Mouse (Mus musculus): ENCODE results near the gene Kcnq1.
A peak's percentile ranks its signal among the peaks of the same experiment; 100 is the strongest.

Kcnq1 gene

GRCm38 (mm10) chr7:143139932-143140331 is 33.8 kb downstream of the Kcnq1 start:
- no peak for DNase-seq

DNA sequence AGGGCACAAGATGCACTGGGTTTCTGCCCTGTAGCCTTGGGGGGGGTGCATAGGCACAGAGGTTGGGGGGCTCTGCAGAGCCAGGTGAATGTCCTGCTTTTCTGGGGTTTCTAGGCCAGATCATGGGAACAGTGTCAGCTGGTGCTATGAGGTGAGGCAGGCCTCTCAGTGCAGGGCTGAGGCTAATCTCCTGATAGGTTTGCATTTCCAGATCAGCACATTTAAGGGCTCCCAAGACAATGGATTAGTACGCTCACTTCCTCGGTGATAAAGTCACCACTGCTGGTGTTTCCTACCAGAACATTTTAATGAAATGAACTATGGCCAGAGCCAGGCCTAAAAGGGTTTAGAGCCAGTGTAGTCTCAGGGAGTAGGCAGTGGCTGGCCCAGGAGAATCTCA is 36.5 kb downstream of the Kcnq1 start:
- no peak for DNase-seq

DNA sequence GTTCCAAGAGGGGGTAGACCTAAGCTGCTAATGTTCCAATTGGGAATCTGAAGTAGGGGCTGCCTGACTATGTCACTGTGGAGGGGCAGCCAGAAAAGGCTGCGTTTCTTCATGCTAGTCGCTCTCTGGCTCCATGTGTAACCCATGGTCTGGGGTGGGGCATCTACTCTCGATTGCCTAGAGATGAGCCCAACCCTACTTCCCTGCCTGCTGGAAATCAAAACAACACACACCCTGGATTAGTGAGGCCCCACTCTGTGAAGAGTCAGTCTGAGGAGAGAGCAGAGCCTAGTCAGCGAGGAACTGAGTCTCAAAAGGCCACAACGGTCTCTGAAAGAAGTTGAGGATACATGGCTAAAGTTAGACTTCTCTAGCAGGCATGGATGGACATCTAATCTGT is 40.9 kb downstream of the Kcnq1 start:
- DNase-seq: no peak

DNA sequence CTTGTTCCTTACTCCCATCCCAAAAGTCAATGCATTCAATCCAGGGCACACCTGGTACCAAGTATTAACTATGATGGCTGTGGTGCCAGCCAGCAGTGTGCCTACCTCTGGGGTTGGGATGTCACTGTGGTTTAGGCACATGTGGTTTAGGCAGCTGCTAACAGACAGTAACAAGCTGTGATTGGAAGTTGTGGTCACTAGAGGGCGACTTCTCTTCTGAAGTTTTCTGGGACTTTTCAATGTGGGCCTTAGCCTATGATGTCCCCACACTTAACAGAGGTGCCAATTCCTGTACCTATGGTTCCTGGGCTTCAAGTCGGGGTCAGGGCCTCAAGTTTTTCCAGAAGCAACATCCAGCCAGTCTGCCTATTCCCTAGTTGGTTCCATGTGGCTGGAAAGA is 45.0 kb downstream of the Kcnq1 start:
- DNase-seq: peak; percentile 54

- peak; percentile 28 for DNase-seq
Observed at GRCm38 (mm10) chr7:143152350-143152749, 46.2 kb downstream of the Kcnq1 start.

DNA sequence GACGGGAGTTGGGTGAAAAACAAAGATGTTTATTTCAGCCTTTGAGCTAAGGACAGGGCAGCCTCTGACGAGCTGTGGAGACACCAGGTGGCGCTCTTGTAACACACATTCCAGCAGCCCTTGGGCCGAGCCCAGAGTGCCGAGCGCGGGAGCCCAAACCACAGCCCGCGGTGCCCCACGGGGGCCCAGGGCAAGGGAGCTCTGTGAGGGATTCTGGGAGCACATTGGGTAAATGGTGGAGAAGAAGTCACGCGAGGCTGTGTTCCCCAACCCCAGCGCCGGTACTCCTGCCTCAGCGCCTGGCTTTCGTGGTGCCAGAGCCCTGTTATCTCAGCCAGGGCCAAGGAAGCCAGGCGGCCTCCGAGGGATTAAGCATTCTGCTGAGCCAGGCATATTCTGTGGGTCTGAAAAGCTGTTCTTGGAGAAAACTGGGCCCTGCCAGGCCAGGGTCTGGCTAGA is 47.8 kb downstream of the Kcnq1 start:
- DNase-seq: peak; percentile 91

DNA sequence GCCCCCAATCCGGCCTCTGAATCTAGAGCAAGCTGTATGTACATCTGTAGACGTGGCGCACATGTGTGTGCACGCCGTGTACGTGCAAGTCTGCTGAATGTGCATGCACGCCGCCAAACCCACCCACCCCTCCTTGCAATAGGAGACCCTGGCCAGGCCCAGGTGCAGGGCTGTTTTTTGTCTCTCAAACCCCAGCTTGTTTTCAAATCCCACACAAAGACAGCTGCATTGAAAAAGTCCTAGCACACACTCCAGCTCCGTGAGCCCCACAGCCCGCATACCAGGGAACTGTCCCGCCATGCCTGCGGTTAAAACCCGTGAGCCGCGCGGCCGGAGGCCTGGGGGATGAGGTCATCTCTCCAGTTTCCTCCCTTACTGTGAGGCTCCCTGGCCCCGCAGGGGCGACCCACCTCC is 48.3 kb downstream of the Kcnq1 start:
- no peak for DNase-seq

DNA sequence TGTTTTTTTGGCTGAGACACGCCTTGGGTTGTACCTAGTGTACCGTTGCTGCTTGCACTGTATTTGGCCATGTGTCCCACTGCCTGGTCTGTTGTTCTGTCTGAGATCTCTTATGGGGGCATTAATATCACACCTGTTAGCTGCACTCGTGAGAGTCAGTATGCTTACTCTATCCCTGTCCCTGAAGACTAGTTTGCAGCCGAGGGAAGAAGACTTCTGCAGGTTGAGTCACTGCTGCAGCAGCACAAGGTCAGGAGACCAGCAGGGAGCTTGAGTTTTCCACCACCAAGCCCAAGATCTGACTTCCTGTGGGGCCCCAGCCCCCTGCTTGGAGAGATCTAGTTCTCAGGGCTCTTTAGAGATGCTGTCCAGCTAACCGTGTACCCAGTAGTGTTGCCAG is 49.1 kb downstream of the Kcnq1 start:
- DNase-seq: no peak

DNA sequence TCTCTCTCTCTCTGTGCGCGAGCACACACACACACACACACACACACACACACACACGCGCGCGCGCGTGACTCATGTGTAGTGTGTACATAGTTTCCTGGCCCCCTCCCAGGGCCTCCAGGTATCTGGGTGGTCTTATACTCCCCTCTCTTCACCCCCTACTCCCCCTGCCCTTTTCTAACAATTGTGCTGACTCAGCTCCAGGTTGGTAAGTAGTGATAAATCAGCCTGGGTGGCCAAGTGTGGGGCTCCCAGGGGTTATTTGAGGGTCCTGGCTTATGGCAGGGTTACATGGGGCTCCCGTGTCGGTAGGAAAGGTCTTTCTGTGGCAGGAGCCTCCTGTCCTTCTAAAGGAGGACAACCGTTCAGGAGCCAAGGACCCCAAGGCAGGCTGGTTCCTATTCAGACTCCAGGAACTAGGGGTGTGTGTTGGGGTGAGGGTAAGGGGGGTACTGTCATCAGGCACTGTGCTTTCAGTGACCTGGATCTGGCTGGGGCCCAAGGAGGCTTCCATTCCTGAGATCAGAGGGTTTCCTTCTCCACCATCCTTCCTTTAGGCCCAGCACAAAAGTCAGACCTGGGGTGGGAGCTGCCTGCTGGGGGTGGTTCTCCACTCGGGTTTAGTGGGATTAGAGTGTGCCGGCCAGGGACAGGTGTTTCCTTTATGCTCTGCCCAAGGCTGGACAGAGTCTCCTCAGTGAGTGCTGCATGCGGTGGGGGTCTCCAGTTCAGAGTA is 52.7 kb downstream of the Kcnq1 start:
- DNase-seq: no peak

- DNase-seq: no peak
Observed at GRCm38 (mm10) chr7:143159446-143159845, 53.3 kb downstream of the Kcnq1 start.

GRCm38 (mm10) chr7:143160057-143160456 is 53.9 kb downstream of the Kcnq1 start:
- no peak for DNase-seq

DNA sequence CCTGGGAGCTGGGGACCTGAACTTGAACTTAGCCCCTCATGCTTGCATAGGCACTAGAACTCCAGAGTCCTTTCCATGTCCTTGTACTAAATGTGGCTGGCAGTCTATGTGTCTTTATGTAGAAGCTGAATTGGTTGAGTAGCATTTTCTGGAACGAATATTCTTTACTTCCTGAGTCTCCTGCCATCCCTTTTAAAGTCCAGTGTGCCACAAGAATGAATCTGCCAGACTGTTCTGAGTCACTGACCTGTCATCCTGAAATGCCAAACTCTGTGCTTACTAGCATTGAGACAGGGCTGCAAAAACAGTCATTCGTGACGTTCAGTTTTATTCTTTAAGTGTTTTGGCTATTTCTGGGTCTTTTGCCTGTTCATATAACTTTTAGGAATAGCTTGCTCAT is 55.9 kb downstream of the Kcnq1 start:
- DNase-seq: no peak

DNA sequence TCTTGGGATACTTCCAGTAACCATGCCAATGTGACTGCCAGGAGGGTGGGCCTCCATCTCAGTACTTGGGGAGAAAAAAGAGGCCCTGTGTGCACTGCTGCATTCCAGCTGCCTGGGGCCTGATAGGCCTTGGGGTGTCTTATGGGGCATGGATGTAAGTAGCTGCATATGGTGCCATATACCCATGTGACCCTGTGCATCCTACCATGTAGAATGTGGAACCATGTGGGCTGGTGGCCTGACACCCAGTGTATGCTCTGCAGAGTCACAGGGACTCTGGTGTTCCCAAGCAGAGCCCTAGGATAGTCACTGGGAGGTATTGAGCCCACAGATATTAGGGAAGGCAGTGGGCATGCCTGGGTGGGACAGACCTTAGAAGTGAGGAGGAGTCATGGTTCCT is 57.9 kb downstream of the Kcnq1 start:
- DNase-seq: no peak

DNA sequence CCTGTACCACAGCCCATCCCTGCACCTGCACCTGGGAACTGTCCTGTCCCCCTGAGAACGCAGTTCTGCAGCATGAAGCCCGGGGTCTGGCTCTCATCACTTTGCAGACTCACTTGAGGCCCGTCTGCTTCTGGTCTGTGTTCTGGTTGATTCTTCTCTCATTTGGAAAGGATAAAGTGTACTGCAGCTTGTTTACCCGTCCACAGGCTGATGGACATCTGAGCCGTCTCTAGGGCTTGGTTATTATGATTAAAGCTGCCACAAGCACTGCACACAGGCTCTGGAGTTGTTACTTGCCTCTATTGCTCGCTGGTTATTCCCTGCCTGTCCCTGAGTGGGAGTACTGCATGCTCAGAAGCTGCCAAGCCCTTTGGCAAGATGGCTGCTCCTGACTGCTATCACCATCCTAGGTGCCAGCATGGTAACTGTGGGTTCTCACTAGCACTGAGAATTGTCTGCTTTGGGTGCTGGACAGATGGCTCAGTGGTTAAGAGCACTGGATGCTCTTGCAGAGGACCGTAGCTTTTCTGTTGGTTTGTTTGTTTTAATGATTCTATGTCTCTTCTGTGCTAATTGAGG is 59.6 kb downstream of the Kcnq1 start:
- DNase-seq: no peak

- no peak for DNase-seq
Observed at GRCm38 (mm10) chr7:143167275-143167674, 61.1 kb downstream of the Kcnq1 start.

DNA sequence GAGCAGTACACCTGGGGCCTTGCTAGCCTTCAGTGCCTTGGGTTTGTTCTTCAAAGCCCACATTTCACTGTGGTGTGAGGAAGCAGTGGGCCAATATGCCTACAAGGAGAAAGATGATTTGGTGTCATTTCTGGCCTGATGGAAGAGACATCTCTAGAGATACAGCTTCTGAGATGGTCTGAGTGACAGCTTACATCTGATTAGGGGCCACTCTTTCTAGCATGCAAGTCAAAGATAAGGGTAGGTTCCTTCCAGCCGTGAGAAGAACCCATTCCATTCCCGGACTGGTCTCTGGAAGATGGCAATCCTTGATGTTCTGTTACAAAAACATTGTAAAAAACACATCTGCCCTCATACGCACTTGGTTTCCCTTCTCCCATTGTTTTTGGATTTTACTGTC is 63.2 kb downstream of the Kcnq1 start:
- no peak for DNase-seq

GRCm38 (mm10) chr7:143172914-143173547 is 66.9 kb downstream of the Kcnq1 start:
- no peak for DNase-seq

GRCm38 (mm10) chr7:143174633-143175032 is 68.5 kb downstream of the Kcnq1 start:
- DNase-seq: no peak

DNA sequence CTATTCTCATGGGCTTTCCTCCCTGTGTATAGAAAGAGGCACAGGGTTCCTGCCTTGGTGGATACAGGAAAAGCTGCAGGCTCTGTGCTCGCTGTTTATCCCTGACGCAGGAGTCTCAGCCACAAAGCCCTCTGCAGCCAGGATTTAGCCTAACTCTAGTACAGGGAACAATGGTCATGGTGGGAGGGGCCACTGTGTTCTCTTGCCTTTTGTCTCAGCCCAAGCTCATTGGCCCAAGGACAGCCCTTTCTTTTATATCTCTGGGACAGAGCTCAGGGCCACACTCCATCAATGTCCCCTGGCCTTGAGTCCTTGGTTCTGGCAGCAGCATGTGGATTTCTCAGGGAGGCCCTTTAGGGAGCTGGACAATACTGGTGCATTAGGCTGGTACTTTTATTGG is 72.7 kb downstream of the Kcnq1 start:
- DNase-seq: peak; percentile 27

GRCm38 (mm10) chr7:143180761-143181160 is 74.6 kb downstream of the Kcnq1 start:
- DNase-seq: peak; percentile 81

DNA sequence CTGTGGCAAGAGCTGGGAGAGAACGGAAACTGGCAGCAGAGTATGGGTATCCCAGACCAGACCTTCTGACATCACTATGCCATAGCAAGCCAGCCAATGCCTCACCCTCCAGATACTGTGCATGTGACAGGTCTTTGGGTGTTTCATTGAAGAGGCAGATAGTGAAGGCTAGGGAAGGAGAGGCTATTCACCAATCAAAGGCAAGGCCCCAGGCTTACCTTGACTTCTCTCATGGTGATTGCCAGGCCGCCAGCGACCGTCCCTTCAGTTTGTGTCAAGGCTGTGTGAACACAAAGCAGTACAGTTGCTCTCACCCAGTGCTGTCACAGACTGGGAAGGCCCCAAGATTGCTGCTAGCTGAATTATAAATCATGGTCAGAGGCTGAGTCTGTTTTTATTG is 75.1 kb downstream of the Kcnq1 start:
- DNase-seq: no peak

GRCm38 (mm10) chr7:143185506-143185905 is 79.3 kb downstream of the Kcnq1 start:
- DNase-seq: no peak

DNA sequence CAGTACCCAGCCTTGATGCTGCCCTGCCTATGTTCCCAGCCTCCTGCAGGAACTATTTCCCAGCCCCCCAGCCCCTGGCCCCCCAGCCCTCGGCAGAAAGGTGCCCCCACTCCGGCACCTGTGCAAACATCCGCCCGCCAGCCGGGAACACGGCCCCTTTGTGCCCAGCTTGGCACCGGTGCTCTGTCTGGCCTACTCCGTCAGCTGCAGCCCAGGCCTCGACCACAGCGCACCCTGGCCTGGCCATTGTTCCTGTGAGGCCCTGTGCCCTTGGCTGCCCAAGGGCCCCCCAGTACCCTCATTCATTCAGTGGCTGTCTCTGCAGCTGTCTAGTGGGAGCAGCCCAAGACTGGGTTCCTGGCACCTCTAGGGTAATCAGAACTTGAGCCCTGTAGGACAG is 80.2 kb downstream of the Kcnq1 start:
- no peak for DNase-seq

DNA sequence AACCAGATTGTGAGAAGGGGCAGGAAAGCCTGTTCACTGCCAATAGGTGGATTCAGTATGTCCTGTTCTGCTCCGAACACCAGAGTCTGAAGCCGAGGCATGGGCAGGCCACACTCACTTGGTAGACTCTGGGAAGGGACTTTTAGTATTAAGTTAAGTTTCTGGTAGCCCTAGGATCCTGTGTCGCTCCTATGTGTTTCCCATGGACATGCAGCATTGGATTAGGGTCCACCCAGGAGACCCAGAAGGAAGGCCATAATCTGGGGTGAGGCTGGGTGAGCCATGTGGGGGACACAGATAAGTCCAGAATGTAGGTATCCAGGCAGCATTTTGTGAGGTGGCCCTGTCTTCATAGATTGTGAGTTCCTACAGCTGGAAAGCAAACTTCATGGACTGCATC is 81.0 kb downstream of the Kcnq1 start:
- DNase-seq: no peak

Measured in lung, postnatal 14 days (tissue).